Mouse (Mus musculus): ENCODE measurements at regions not wholly inside any gene's neighbourhood (a gene's known extent, or its start where the extent isn't known, plus 50 kb on each side); places are given as distances from the start of the nearest gene placed in this dataset.

GRCm38 (mm10) chr11:24286129-24287108 is 208.6 kb downstream of the Bcl11a start:
- H3K4me3 ChIP-seq (replicated peaks; ENCODE audit: low read length), result no peak overlapping the region
- no peak overlapping the region for H3K27ac ChIP-seq (ENCODE audit: low read length)
- no peak overlapping the region for H3K9ac ChIP-seq (ENCODE audit: low read length)
- no peaks in the 10 kb centered on the region for H3K9me3 ChIP-seq (replicated peaks; ENCODE audit: control insufficient read depth, low read length)
- WGBS, result 37% methylated on average over 18 of the region's 18 CpGs
- H3K4me2 ChIP-seq (ENCODE audit: low read depth, low read length), result no peak overlapping the region
- ATAC-seq (ENCODE audit: insufficient read depth, low FRiP score), result no peak
- H3K36me3 ChIP-seq (ENCODE audit: control insufficient read depth, insufficient read depth, low read length), result no peaks in the 10 kb centered on the region
- no peaks in the 10 kb centered on the region; the same call in 1 of the 2 replicates for H3K4me1 ChIP-seq (ENCODE audit: control insufficient read depth, insufficient read depth, low read length)
- no peaks in the 10 kb centered on the region; the same call in 1 of the 2 replicates for H3K27me3 ChIP-seq (ENCODE audit: control insufficient read depth, insufficient read depth, low read length)

DNA sequence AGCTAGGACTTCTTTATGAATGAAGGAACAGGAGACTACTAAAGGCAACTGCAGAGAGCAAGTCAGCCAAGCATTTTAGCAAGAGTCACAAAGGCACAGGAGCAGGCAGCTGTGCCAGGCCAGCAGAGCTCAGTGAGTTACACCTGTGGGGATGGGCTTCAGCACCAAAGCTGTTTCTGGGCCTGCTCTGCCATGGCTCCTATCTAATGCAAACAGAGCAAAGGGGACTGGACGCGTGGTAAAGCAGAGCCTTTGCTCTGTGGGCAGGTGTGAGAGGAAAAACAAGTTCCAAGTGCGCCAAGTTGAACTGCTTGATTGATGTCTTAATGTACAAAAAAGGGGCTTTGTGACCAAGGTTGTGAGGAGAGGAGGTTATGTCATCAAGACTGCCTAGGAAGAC is 215.4 kb downstream of the Bcl11a start:
- H3K4me2 ChIP-seq (ENCODE audit: low read depth, low read length), result no peak overlapping the region
- H3K9me3 ChIP-seq (replicated peaks; ENCODE audit: control insufficient read depth, low read length), result no peaks in the 10 kb centered on the region
- no peaks in the 10 kb centered on the region for H3K36me3 ChIP-seq (ENCODE audit: control insufficient read depth, insufficient read depth, low read length)
- peaks cover 22% of the 10 kb centered on the region for H3K4me1 ChIP-seq (ENCODE audit: control insufficient read depth, insufficient read depth, low read length)
- H3K27me3 ChIP-seq (ENCODE audit: control insufficient read depth, insufficient read depth, low read length), result no peaks in the 10 kb centered on the region
- WGBS, result 53% methylated on average over 3 of the region's 3 CpGs
- no peak overlapping the region for H3K4me3 ChIP-seq (replicated peaks; ENCODE audit: low read length)
- no peak overlapping the region for H3K9ac ChIP-seq (ENCODE audit: low read length)
- peak overlapping the region; percentile 68 for H3K27ac ChIP-seq (ENCODE audit: low read length)
- ATAC-seq (ENCODE audit: insufficient read depth, low FRiP score), result peak; percentile 76; the same call in 1 of the 2 replicates

GRCm38 (mm10) chr11:24293860-24294531 is 216.1 kb downstream of the Bcl11a start:
- Histone ChIP-seq H3K4me3 (replicated peaks; ENCODE audit: low read length) (no peak overlapping the region), H3K4me2 (ENCODE audit: low read depth, low read length) (no peak overlapping the region), H3K27ac (ENCODE audit: low read length) (peak overlapping the region; percentile 75), H3K36me3 (ENCODE audit: control insufficient read depth, insufficient read depth, low read length) (no peaks in the 10 kb centered on the region), H3K27me3 (ENCODE audit: control insufficient read depth, insufficient read depth, low read length) (no peaks in the 10 kb centered on the region), H3K4me1 (ENCODE audit: control insufficient read depth, insufficient read depth, low read length) (peaks cover 22% of the 10 kb centered on the region), H3K9ac (ENCODE audit: low read length) (no peak overlapping the region), H3K9me3 (replicated peaks; ENCODE audit: control insufficient read depth, low read length) (no peaks in the 10 kb centered on the region)
- ATAC-seq (ENCODE audit: insufficient read depth, low FRiP score), result no peak
- WGBS, result 60% methylated on average over 7 of the region's 7 CpGs

DNA sequence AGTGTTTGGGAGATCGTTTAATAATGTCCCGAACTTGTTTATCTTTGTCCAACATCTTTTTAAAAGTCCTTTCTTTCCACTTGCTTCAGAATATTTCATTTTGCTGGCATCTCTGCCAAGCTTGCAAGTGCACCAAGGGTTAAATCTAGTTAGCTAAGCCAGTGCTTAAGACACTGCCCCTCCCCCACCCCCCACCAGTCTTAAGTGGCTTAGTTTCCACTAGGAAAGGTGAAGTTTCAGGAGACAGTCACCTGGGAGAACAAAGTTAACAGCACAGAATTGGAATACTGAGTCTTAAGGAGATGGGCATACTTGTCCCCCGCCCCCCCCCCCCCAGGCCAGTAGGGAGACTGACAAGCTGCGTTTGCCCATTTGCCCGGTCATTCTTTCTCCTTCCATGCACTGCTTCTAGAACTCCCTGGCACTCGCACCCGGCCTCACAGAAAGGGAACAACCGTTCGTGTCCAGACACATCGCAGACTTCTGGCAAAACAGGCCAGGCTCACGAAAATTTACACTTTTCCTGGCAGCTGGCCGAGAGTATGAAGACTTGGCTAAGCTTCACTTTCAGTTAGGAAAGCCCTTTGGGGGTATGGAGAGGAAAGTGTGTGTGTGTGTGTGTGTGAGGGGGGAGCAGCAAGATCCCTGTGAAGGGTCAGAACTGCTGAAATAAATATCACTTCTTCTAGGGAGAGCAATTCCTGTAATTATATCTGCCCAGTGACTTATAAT is 219.2 kb downstream of the Bcl11a start:
- Histone ChIP-seq H3K9ac (ENCODE audit: low read length) (no peak overlapping the region), H3K4me2 (ENCODE audit: low read depth, low read length) (peak overlapping the region; percentile 0; the same call in 1 of the 2 replicates), H3K27ac (ENCODE audit: low read length) (peak overlapping the region; percentile 70), H3K9me3 (replicated peaks; ENCODE audit: control insufficient read depth, low read length) (no peaks in the 10 kb centered on the region), H3K4me3 (replicated peaks; ENCODE audit: low read length) (no peak overlapping the region), H3K4me1 (ENCODE audit: control insufficient read depth, insufficient read depth, low read length) (peaks cover 26% of the 10 kb centered on the region), H3K36me3 (ENCODE audit: control insufficient read depth, insufficient read depth, low read length) (no peaks in the 10 kb centered on the region), H3K27me3 (ENCODE audit: control insufficient read depth, insufficient read depth, low read length) (no peaks in the 10 kb centered on the region)
- ATAC-seq (ENCODE audit: insufficient read depth, low FRiP score), result peak; percentile 54; the same call in 1 of the 2 replicates
- WGBS, result 18% methylated on average over 12 of the region's 12 CpGs

- no peaks in the 10 kb centered on the region for H3K36me3 ChIP-seq (ENCODE audit: control insufficient read depth, insufficient read depth, low read length)
- H3K4me2 ChIP-seq (ENCODE audit: low read depth, low read length), result peak overlapping the region; percentile 0; the same call in 1 of the 2 replicates
- no peak overlapping the region for H3K9ac ChIP-seq (ENCODE audit: low read length)
- H3K4me1 ChIP-seq (ENCODE audit: control insufficient read depth, insufficient read depth, low read length), result peaks cover 24% of the 10 kb centered on the region
- no peaks in the 10 kb centered on the region for H3K27me3 ChIP-seq (ENCODE audit: control insufficient read depth, insufficient read depth, low read length)
- no peak for ATAC-seq (ENCODE audit: insufficient read depth, low FRiP score)
- WGBS, result 57% methylated on average over 5 of the region's 5 CpGs
- no peak overlapping the region for H3K4me3 ChIP-seq (replicated peaks; ENCODE audit: low read length)
- no peaks in the 10 kb centered on the region for H3K9me3 ChIP-seq (replicated peaks; ENCODE audit: control insufficient read depth, low read length)
- H3K27ac ChIP-seq (ENCODE audit: low read length), result peak overlapping the region; percentile 65
Observed at GRCm38 (mm10) chr11:24297763-24298162, 219.9 kb downstream of the Bcl11a start.

DNA sequence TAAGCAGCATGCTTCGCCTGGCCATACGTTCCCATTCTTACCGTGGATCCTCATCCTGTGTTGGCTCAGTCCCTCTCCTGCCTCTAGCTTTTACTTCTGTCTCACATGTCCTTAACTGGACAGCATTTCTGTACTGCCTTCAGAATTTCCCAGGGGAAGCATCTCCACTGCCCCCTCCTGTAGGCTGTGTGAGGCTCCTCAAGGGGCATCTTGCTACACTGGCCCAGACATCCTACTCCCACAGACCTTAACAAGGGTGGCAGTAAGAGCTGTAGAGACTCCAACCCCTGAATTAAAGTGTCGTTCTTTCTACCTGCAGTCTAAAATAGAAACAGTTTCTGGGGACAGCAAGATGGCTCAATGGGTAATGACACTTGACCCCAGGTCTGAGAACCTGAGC is 222.5 kb downstream of the Bcl11a start:
- ATAC-seq (ENCODE audit: insufficient read depth, low FRiP score), result no peak
- 76% methylated on average over 4 of the region's 4 CpGs for WGBS
- Histone ChIP-seq H3K27ac (ENCODE audit: low read length) (no peak overlapping the region), H3K36me3 (ENCODE audit: control insufficient read depth, insufficient read depth, low read length) (no peaks in the 10 kb centered on the region), H3K9me3 (replicated peaks; ENCODE audit: control insufficient read depth, low read length) (no peaks in the 10 kb centered on the region), H3K9ac (ENCODE audit: low read length) (no peak overlapping the region), H3K27me3 (ENCODE audit: control insufficient read depth, insufficient read depth, low read length) (no peaks in the 10 kb centered on the region), H3K4me3 (replicated peaks; ENCODE audit: low read length) (no peak overlapping the region), H3K4me2 (ENCODE audit: low read depth, low read length) (no peak overlapping the region), H3K4me1 (ENCODE audit: control insufficient read depth, insufficient read depth, low read length) (peaks cover 29% of the 10 kb centered on the region)

- no peak overlapping the region for H3K4me2 ChIP-seq (ENCODE audit: low read depth, low read length)
- ATAC-seq (ENCODE audit: insufficient read depth, low FRiP score), result no peak
- peaks cover 3% of the 10 kb centered on the region for H3K27me3 ChIP-seq (ENCODE audit: control insufficient read depth, insufficient read depth, low read length)
- H3K27ac ChIP-seq (ENCODE audit: low read length), result no peak overlapping the region
- H3K4me1 ChIP-seq (ENCODE audit: control insufficient read depth, insufficient read depth, low read length), result peaks cover 29% of the 10 kb centered on the region
- no peaks in the 10 kb centered on the region for H3K9me3 ChIP-seq (replicated peaks; ENCODE audit: control insufficient read depth, low read length)
- H3K9ac ChIP-seq (ENCODE audit: low read length), result no peak overlapping the region
- no peaks in the 10 kb centered on the region for H3K36me3 ChIP-seq (ENCODE audit: control insufficient read depth, insufficient read depth, low read length)
- H3K4me3 ChIP-seq (replicated peaks; ENCODE audit: low read length), result no peak overlapping the region
- 74% methylated on average over 3 of the region's 3 CpGs for WGBS
Observed at GRCm38 (mm10) chr11:24301201-24301600, 223.3 kb downstream of the Bcl11a start.

DNA sequence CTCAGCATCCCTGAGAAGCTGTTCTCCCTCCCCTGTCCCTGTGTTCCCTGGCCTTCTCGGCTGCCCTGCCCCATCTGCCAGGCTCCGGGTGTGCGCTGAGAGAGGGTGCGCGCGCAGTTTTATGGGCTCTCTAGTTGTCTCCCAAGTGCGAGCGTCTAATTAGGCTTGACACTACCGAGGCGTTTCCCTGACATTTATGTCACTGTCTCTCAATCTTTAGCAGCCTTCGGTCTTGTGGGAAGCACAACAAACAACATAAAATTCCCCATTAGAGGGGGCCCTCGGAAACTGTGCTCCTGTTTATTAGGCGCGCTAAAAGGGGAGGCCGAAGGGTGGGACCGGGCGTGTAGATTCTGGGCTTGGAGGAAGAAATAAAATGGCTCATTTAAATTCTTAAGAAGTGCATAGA is 227.3 kb downstream of the Bcl11a start:
- WGBS, result 10% methylated on average over 17 of the region's 17 CpGs
- Histone ChIP-seq H3K27me3 (ENCODE audit: control insufficient read depth, insufficient read depth, low read length) (peaks cover 5% of the 10 kb centered on the region), H3K9me3 (replicated peaks; ENCODE audit: control insufficient read depth, low read length) (no peaks in the 10 kb centered on the region), H3K4me2 (ENCODE audit: low read depth, low read length) (peak overlapping the region; percentile 67), H3K4me1 (ENCODE audit: control insufficient read depth, insufficient read depth, low read length) (peaks cover 12% of the 10 kb centered on the region), H3K4me3 (replicated peaks; ENCODE audit: low read length) (peak overlapping the region; percentile 40), H3K36me3 (ENCODE audit: control insufficient read depth, insufficient read depth, low read length) (no peaks in the 10 kb centered on the region), H3K27ac (ENCODE audit: low read length) (peak overlapping the region; percentile 41), H3K9ac (ENCODE audit: low read length) (no peak overlapping the region)
- ATAC-seq (ENCODE audit: insufficient read depth, low FRiP score), result peak; percentile 43; the same call in 1 of the 2 replicates
